Mouse (Mus musculus) midbrain, postnatal 0 days (tissue): ENCODE measurements at regions not wholly inside any gene's neighbourhood (a gene's known extent, or its start where the extent isn't known, plus 50 kb on each side); places are given as distances from the start of the nearest gene placed in this dataset.

ENCODE experiments used
- ATAC-seq: fragments of 200-750 bp; cut with Nextera tagmentation; 2 replicates; pipeline ENCODE4 v1.8.0; 2017; ENCODE audit warnings: moderate number of reproducible peaks, mild to moderate bottlenecking, moderate TSS enrichment, moderate library complexity; ENCODE audit not compliant: low FRiP score
- DNase-seq: peaks from one replicate; pipeline ENCODE4 v3.0.0-alpha.2; 2015; ENCODE audit warnings: low spot score
- H3K27ac ChIP-seq: fragments of 300-500 bp; sonication (generic); 2 replicates; pipeline ENCODE4 v1.5.1; 2014; ENCODE audit warnings: low read depth, mild to moderate bottlenecking, low read length, mixed read lengths
- H3K27me3 ChIP-seq: fragments of 300-500 bp; sonication (generic); 2 replicates; pipeline ENCODE4 v1.6.1; 2014; ENCODE audit warnings: low read length, control low read depth, mixed read lengths; ENCODE audit not compliant: insufficient read depth
- H3K36me3 ChIP-seq: fragments of 300-500 bp; sonication (generic); 2 replicates; pipeline ENCODE4 v1.6.1; 2014; ENCODE audit warnings: low read length, control low read depth, mixed read lengths; ENCODE audit not compliant: insufficient read depth
- H3K4me1 ChIP-seq: fragments of 300-500 bp; sonication (generic); 2 replicates; pipeline ENCODE4 v1.6.1; 2014; ENCODE audit warnings: mild to moderate bottlenecking, control low read depth, antibody characterized with exemption, low read length, mixed read lengths; ENCODE audit not compliant: insufficient read depth
- H3K4me2 ChIP-seq: fragments of 300-500 bp; sonication (generic); 2 replicates; pipeline ENCODE4 v1.6.1; 2014; ENCODE audit warnings: low read depth, mild to moderate bottlenecking, low read length, mixed read lengths; ENCODE audit not compliant: poor library complexity, severe bottlenecking
- H3K4me3 ChIP-seq: fragments of 300-500 bp; sonication (generic); 2 replicates; pipeline ENCODE4 v1.5.1; 2014; ENCODE audit warnings: low read depth, mild to moderate bottlenecking, low read length, moderate library complexity
- H3K9ac ChIP-seq: fragments of 300-500 bp; sonication (generic); replicated peaks from 2 replicates; pipeline ENCODE4 v1.6.1; 2014; ENCODE audit warnings: mild to moderate bottlenecking, low read length, moderate library complexity, mixed read lengths; ENCODE audit not compliant: poor library complexity, severe bottlenecking
- H3K9me3 ChIP-seq: fragments of 300-500 bp; sonication (generic); 2 replicates; pipeline ENCODE4 v1.6.1; 2016; ENCODE audit warnings: low read length, control low read depth
- CTCF ChIP-seq: IDR thresholded peaks from 2 replicates; pipeline ENCODE4 v1.5.1; 2016; ENCODE audit warnings: antibody characterized with exemption, mild to moderate bottlenecking
- WGBS: fragments of 180-500 bp; shearing (Covaris S2); extraction: QIAGEN DNeasy Blood & Tissue Kit; methylation state at CpG from one replicate; pipeline ENCODE4 v1.1.7; 2014; 5-methylcytosine and 5-hydroxymethylcytosine counted together

GRCm38 (mm10) chr5:107045163-107045562 is 81.0 kb downstream of the Cdc7 start:
- H3K27ac ChIP-seq: no peak overlapping the region
- H3K27me3 ChIP-seq: no peaks in the 10 kb centered on the region
- DNase-seq (no peak), ATAC-seq (no peak)
- 76% methylated on average over 10 of the region's 10 CpGs for WGBS
- H3K9me3 ChIP-seq: no peaks in the 10 kb centered on the region
- no peak overlapping the region for H3K9ac ChIP-seq
- no peaks in the 10 kb centered on the region for H3K4me1 ChIP-seq
- no peak overlapping the region for H3K4me2 ChIP-seq
- no peaks in the 10 kb centered on the region for H3K36me3 ChIP-seq
- no peak overlapping the region for H3K4me3 ChIP-seq
- TF ChIP-seq CTCF: no peak

- TF ChIP-seq CTCF: no peak
- no peak overlapping the region for H3K4me3 ChIP-seq
- H3K9me3 ChIP-seq: no peaks in the 10 kb centered on the region
- H3K27me3 ChIP-seq: no peaks in the 10 kb centered on the region
- no peak overlapping the region for H3K9ac ChIP-seq
- no peaks in the 10 kb centered on the region for H3K36me3 ChIP-seq
- no peak overlapping the region for H3K4me2 ChIP-seq
- no peaks in the 10 kb centered on the region for H3K4me1 ChIP-seq
- 26% methylated on average over 4 of the region's 4 CpGs for WGBS
- no peak for ATAC-seq
- no peak overlapping the region for H3K27ac ChIP-seq
- no peak for DNase-seq
These were observed 82.4 kb downstream of the Cdc7 start for GRCm38 (mm10) chr5:107046501-107046931.

GRCm38 (mm10) chr5:107048607-107049006 is 84.5 kb downstream of the Cdc7 start:
- ATAC-seq (no peak), DNase-seq (no peak)
- H3K27me3 ChIP-seq: no peaks in the 10 kb centered on the region
- TF ChIP-seq CTCF: no peak
- H3K9ac ChIP-seq: no peak overlapping the region
- 86% methylated on average over 5 of the region's 5 CpGs for WGBS
- no peak overlapping the region for H3K4me2 ChIP-seq
- no peaks in the 10 kb centered on the region for H3K4me1 ChIP-seq
- no peak overlapping the region for H3K27ac ChIP-seq
- H3K36me3 ChIP-seq: no peaks in the 10 kb centered on the region
- no peaks in the 10 kb centered on the region for H3K9me3 ChIP-seq
- no peak overlapping the region for H3K4me3 ChIP-seq

- H3K27ac ChIP-seq: no peak overlapping the region
- no peak for ATAC-seq
- no peaks in the 10 kb centered on the region for H3K27me3 ChIP-seq
- no peaks in the 10 kb centered on the region for H3K9me3 ChIP-seq
- H3K4me2 ChIP-seq: no peak overlapping the region
- H3K9ac ChIP-seq: no peak overlapping the region
- H3K36me3 ChIP-seq: no peaks in the 10 kb centered on the region
- WGBS: 72% methylated on average over 3 of the region's 3 CpGs
- no peak for DNase-seq
- no peak overlapping the region for H3K4me3 ChIP-seq
- H3K4me1 ChIP-seq: no peaks in the 10 kb centered on the region
- TF ChIP-seq CTCF: no peak
These were observed 86.0 kb downstream of the Cdc7 start for GRCm38 (mm10) chr5:107050076-107050475.

GRCm38 (mm10) chr5:107051868-107052267 is 87.7 kb downstream of the Cdc7 start:
- H3K36me3 ChIP-seq: no peaks in the 10 kb centered on the region
- DNase-seq (no peak), ATAC-seq (no peak)
- no peaks in the 10 kb centered on the region for H3K9me3 ChIP-seq
- WGBS: 87% methylated on average over 10 of the region's 10 CpGs
- TF ChIP-seq CTCF: no peak
- no peak overlapping the region for H3K9ac ChIP-seq
- no peak overlapping the region for H3K27ac ChIP-seq
- H3K27me3 ChIP-seq: no peaks in the 10 kb centered on the region
- H3K4me2 ChIP-seq: no peak overlapping the region
- H3K4me3 ChIP-seq: no peak overlapping the region
- H3K4me1 ChIP-seq: peaks cover 3% of the 10 kb centered on the region; the same call in 1 of the 2 replicates

- no peak for TF ChIP-seq CTCF
- Histone ChIP-seq H3K27ac (no peak overlapping the region), H3K4me3 (no peak overlapping the region), H3K4me1 (peaks cover 3% of the 10 kb centered on the region; the same call in 1 of the 2 replicates), H3K36me3 (no peaks in the 10 kb centered on the region), H3K9ac (no peak overlapping the region), H3K9me3 (no peaks in the 10 kb centered on the region), H3K27me3 (no peaks in the 10 kb centered on the region), H3K4me2 (no peak overlapping the region)
- ATAC-seq (no peak), DNase-seq (peak; percentile 19)
- WGBS: 55% methylated on average over 6 of the region's 6 CpGs
These were observed 90.9 kb downstream of the Cdc7 start for GRCm38 (mm10) chr5:107054900-107055452.
